Mouse (Mus musculus) testis, adult 2 months (tissue): ENCODE measurements around the gene Foxr1. TPM values are rescaled to one million over a fixed set of nuclear protein-coding genes. Genes with fewer than 3 reads are reported as not detected.
A peak's percentile ranks its signal among the peaks of the same experiment; 100 is the strongest.

Source experiments
- H3K27ac ChIP-seq: fragments of 200-500 bp; 2 replicates; pipeline ENCODE4 v1.5.1; 2012; ENCODE audit warnings: low read depth, low read length; ENCODE audit not compliant: control insufficient read depth, insufficient read depth
- H3K27me3 ChIP-seq: fragments of 200-500 bp; 2 replicates; pipeline ENCODE4 v1.6.1; 2012; ENCODE audit warnings: mild to moderate bottlenecking, low read length, moderate library complexity; ENCODE audit not compliant: control insufficient read depth, insufficient read depth
- H3K36me3 ChIP-seq: fragments of 200-500 bp; 2 replicates; pipeline ENCODE4 v1.6.1; 2012; ENCODE audit warnings: mild to moderate bottlenecking, low read length; ENCODE audit not compliant: control insufficient read depth, insufficient read depth
- H3K4me1 ChIP-seq: fragments of 200-500 bp; 2 replicates; pipeline ENCODE4 v1.6.1; 2012; ENCODE audit warnings: low read length; ENCODE audit not compliant: control insufficient read depth, insufficient read depth
- H3K4me3 ChIP-seq: fragments of 200-500 bp; 2 replicates; pipeline ENCODE4 v1.5.1; 2012; ENCODE audit warnings: low read depth, mild to moderate bottlenecking, low read length, moderate library complexity, mixed read lengths; ENCODE audit not compliant: control insufficient read depth
- CTCF ChIP-seq: fragments of 200-500 bp; IDR thresholded peaks from 2 replicates; pipeline ENCODE4 v1.5.1; 2012; ENCODE audit warnings: low read depth, mild to moderate bottlenecking, inconsistent platforms, low read length, moderate library complexity; ENCODE audit not compliant: control insufficient read depth, insufficient read depth, insufficient replicate concordance
- POLR2A ChIP-seq: fragments of 200-500 bp; IDR thresholded peaks from 2 replicates; pipeline ENCODE4 v1.6.1; 2012; ENCODE audit warnings: low read depth, mild to moderate bottlenecking, inconsistent platforms, low read length, moderate library complexity; ENCODE audit not compliant: control insufficient read depth
- polyA plus RNA-seq: library from polyadenylated mRNA; depleted of rRNA; stranded (reverse); fragments of >200 nt; gene quantifications from 2 replicates; pipeline ENCODE4 v1.2.3, GENCODE M21; 2012; rRNA removed

The Foxr1 gene
- polyA plus RNA-seq, 1 experiment, result 2.0 TPM

GRCm38 (mm10) chr9:44398087-44398486 is 42.8 kb downstream of the Foxr1 start:
- Histone ChIP-seq H3K36me3 (peaks cover 3% of the 10 kb centered on the region), H3K27ac (peak overlapping the region; percentile 51; the same call in 1 of the 2 replicates), H3K4me1 (peaks cover 3% of the 10 kb centered on the region; the same call in 1 of the 2 replicates), H3K4me3 (peak overlapping the region; percentile 56), H3K27me3 (no peaks in the 10 kb centered on the region)
- TF ChIP-seq CTCF (no peak), POLR2A (no peak)

DNA sequence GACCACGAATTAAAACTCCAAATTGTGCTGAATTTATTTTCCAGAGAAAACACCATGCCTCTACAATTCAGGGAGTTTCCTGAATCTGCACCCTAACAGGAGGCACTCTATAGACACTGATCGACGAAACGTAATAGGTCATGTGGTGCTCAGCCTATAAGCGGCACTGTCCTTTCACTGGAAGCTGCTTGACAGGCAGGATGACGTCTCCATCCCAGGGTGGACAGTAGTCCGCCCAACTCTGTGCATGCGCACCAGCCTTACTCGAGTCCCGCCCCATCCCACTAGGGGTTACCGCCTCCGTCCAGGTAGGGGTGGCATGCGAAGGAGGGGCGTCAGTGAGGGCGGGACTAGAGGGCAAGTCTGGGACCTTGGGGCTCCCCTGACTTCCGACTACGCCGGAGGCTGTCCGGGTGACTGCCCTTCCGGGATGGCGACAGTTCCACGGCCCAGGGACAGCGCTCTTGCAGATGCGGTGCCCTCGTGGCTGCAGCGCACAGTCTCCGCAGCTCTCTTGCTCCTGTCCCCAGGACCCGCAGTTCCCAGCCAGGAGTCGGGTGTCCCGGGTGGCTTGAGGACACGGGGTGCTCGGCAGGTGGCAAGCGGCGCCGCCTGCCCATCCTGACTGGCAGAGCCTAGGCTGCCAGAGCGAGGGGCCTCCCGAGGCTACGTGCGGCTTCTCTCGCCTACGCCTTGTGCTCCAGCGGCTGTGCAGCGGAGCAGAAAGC is 44.1 kb downstream of the Foxr1 start, which contains the start of gene Slc37a4:
Slc37a4 (plus strand) TSS at position 169 of the 728 bp plus-strand sequence.
- TF ChIP-seq POLR2A (peak; percentile 52; the same call in 1 of the 2 replicates), CTCF (no peak)
- H3K4me1 ChIP-seq, result peaks cover 3% of the 10 kb centered on the region; the same call in 1 of the 2 replicates
- H3K27ac ChIP-seq, result peak within 1 kb of the TSS; percentile 25; the same call in 1 of the 2 replicates
- H3K4me3 ChIP-seq, result peak within 1 kb of the TSS; percentile 86
- H3K27me3 ChIP-seq, result no peaks in the 10 kb centered on the region
- no peaks in the 10 kb centered on the region for H3K36me3 ChIP-seq

DNA sequence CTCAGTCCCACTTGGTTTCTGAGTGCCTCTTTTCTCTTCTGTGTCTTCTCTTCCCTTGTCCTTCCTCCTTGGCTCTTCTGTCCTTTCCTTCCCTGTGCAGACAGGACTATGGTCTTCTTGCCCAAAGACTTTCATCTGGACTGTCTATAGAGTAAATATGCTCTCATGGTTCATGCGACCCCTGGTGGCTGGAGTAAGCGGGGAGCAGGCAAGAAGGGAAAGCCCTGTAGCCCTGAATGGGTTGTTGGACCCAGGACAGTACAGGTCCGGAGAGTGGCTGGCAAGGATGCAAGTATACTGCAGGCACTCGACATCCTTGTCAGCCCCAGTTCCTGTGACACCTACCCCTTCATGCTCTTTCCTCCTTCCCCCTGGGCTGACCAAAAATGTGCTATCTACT is 49.5 kb downstream of the Foxr1 start:
- H3K27ac ChIP-seq, result no peak overlapping the region
- peaks cover 3% of the 10 kb centered on the region for H3K36me3 ChIP-seq
- no peaks in the 10 kb centered on the region for H3K4me1 ChIP-seq
- no peaks in the 10 kb centered on the region for H3K27me3 ChIP-seq
- TF ChIP-seq CTCF (peak; percentile 44; the same call in 1 of the 2 replicates), POLR2A (no peak)
- H3K4me3 ChIP-seq, result no peak overlapping the region

DNA sequence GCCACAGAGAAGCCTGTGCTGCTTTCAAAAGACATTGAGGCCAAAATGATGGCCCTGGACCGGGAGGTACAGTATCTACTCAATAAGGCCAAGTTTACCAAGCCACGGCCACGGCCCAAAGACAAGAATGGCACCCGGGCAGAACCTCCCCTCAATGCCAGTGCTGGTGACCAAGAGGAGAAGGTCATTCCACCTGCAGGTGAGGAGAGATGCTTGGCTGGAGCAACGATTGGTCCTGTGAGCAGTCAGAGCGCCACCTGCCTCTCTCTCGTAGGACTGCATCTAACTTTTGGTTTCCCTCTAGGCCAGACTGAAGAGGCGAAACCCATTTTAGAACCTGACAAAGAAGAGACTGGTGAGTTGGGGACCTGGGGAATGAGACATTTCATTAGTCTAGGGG is 51.7 kb downstream of the Foxr1 start:
- no peak overlapping the region for H3K27ac ChIP-seq
- TF ChIP-seq CTCF, result peak; percentile 60; the same call in 1 of the 2 replicates
- TF ChIP-seq POLR2A, result no peak
- no peaks in the 10 kb centered on the region for H3K4me1 ChIP-seq
- peaks cover 6% of the 10 kb centered on the region for H3K36me3 ChIP-seq
- no peak overlapping the region for H3K4me3 ChIP-seq
- H3K27me3 ChIP-seq, result no peaks in the 10 kb centered on the region

DNA sequence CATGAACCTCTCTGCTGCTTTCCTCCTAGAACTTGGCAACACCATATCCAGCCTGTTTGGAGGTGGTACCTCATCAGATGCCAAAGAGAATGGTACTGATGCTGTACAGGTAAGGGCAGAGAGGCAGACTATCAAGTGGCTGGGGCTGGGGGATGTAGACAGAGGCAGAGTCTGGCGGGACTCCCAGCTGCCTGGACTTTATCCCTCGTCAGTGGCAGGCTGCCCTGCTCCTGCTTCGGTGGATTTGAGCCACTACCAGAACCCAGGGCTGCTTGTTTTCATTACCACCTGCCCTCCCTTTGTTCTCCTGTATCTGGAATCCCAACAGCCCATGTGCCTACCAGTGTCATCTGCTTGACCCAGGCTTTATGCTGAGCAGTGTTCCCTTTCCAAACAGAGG is 53.7 kb downstream of the Foxr1 start:
- no peak overlapping the region for H3K27ac ChIP-seq
- H3K36me3 ChIP-seq, result peaks cover 7% of the 10 kb centered on the region
- TF ChIP-seq POLR2A, result no peak
- TF ChIP-seq CTCF, result no peak
- no peaks in the 10 kb centered on the region for H3K4me1 ChIP-seq
- no peak overlapping the region for H3K4me3 ChIP-seq
- no peaks in the 10 kb centered on the region for H3K27me3 ChIP-seq

DNA sequence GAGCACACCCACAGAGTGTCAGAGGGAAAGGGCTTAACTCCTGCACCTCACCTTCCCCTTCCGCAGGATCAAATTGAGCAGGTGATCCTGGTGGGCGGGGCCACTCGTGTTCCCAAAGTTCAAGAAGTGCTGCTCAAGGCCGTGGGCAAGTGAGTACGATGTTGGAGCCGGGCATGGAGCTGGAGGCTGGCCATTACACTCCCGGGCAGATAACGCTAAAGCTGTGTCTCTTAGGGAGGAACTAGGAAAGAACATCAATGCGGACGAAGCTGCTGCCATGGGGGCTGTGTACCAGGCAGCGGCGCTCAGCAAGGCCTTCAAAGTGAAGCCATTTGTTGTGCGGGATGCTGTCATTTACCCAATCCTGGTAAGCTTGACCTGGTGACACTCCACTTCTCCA is 56.3 kb downstream of the Foxr1 start:
- Histone ChIP-seq H3K36me3 (peaks cover 11% of the 10 kb centered on the region), H3K4me1 (peaks cover 3% of the 10 kb centered on the region), H3K27ac (no peak overlapping the region), H3K4me3 (no peak overlapping the region), H3K27me3 (no peaks in the 10 kb centered on the region)
- TF ChIP-seq CTCF, result no peak
- no peak for TF ChIP-seq POLR2A

Other genes starting within 250 kb of the Foxr1 start
- gene Cbl, start 207.1 kb downstream of the Foxr1 start, polyA plus RNA-seq, result 45.5 and 47.9 TPM in 2 replicates
- gene Ccdc153, start 200.5 kb downstream of the Foxr1 start, polyA plus RNA-seq, result 0.61 and 0.69 TPM in 2 replicates
- 0.11 TPM in 1 of 2 replicates, not detected in the other for gene Pdzd3, start 189.7 kb downstream of the Foxr1 start, polyA plus RNA-seq
- gene Nlrx1, start 172.5 kb downstream of the Foxr1 start, polyA plus RNA-seq, result 1.3 and 1.6 TPM in 2 replicates
- gene Abcg4, start 152.5 kb downstream of the Foxr1 start, polyA plus RNA-seq, result 0.58 and 0.89 TPM in 2 replicates
- 13.1 and 16.0 TPM in 2 replicates for gene Hinfp, start 135.5 kb downstream of the Foxr1 start, polyA plus RNA-seq
- gene C2cd2l, start 120.9 kb downstream of the Foxr1 start, polyA plus RNA-seq, result 16.4 and 20.7 TPM in 2 replicates
- gene Dpagt1, start 115.1 kb downstream of the Foxr1 start, polyA plus RNA-seq, result 6.5 and 6.7 TPM in 2 replicates
- 107 TPM in 2 replicates for gene H2afx, start 106.4 kb downstream of the Foxr1 start, polyA plus RNA-seq
- 18.2 and 19.3 TPM in 2 replicates for gene Hmbs, start 96.9 kb downstream of the Foxr1 start, polyA plus RNA-seq
- 19.2 and 19.4 TPM in 2 replicates for gene Vps11, start 79.5 kb downstream of the Foxr1 start, polyA plus RNA-seq
- 82.1 and 99.9 TPM in 2 replicates for gene Hyou1, start 61.6 kb downstream of the Foxr1 start, polyA plus RNA-seq
- gene Slc37a4, start 44.3 kb downstream of the Foxr1 start, polyA plus RNA-seq, result 14.1 and 14.7 TPM in 2 replicates
- gene Rps25, start 34.0 kb downstream of the Foxr1 start, polyA plus RNA-seq, result 194 and 199 TPM in 2 replicates
- gene Trappc4, start 33.5 kb downstream of the Foxr1 start, polyA plus RNA-seq, result 40.0 and 41.8 TPM in 2 replicates
- 10.9 TPM in 2 replicates for gene Ccdc84, start 22.6 kb downstream of the Foxr1 start, polyA plus RNA-seq
- 2.2 and 4.3 TPM in 2 replicates for gene Upk2, start 13.8 kb upstream of the Foxr1 start, polyA plus RNA-seq
- 8.4 and 9.1 TPM in 2 replicates for gene Bcl9l, start 41.7 kb upstream of the Foxr1 start, polyA plus RNA-seq
- gene Cxcr5, start 120.7 kb upstream of the Foxr1 start, polyA plus RNA-seq, result 8.6 and 11.2 TPM in 2 replicates
- gene Ddx6, start 163.8 kb upstream of the Foxr1 start, polyA plus RNA-seq, result 9.0 and 11.7 TPM in 2 replicates
- 0.47 TPM in 1 of 2 replicates, not detected in the other for gene Treh, start 232.1 kb upstream of the Foxr1 start, polyA plus RNA-seq